10 mouse cellular contexts compared by ENCODE assay signal in genomic region chr7:79316069-79316695, GRCm38 (mm10). TPM values are rescaled to one million over a fixed set of nuclear protein-coding genes. Genes with fewer than 3 reads are reported as not detected.
DNase-seq lines count a peak whose midpoint lies in the region; ATAC-seq lines count a peak whose summit lies in the region.
"Had no signal": no experiment of that assay in that cellular context is flagged by ENCODE, and none has a peak within 500 bp of the region (broad histone marks: within the 10 kb centered on the region; RNA-seq: fewer than 3 reads in every experiment).

No protein-coding gene starts in this region.

- no peak overlapping the region for H3K4me3 ChIP-seq in liver, embryonic 15.5 days (replicated peaks)
- H3K4me3 ChIP-seq in embryonic facial prominence, embryonic 15.5 days (replicated peaks), result no peak overlapping the region
- H3K4me3 ChIP-seq in hindbrain, embryonic 15.5 days, result no peak overlapping the region
- no peak overlapping the region for H3K4me3 ChIP-seq in neural tube, embryonic 14.5 days (ENCODE audit: low read depth, low read length)
- H3K4me3 ChIP-seq: heart, adult 2 months had no signal

- 0 out of 2 replicates have a peak, but pooled peaks cover 2% of the 10 kb centered on the region for H3K36me3 ChIP-seq in liver, embryonic 15.5 days (replicated peaks)
- no peaks in the 10 kb centered on the region for H3K36me3 ChIP-seq in embryonic facial prominence, embryonic 15.5 days
- no peaks in the 10 kb centered on the region for H3K36me3 ChIP-seq in hindbrain, embryonic 15.5 days
- H3K36me3 ChIP-seq in neural tube, embryonic 14.5 days (ENCODE audit: control insufficient read depth, insufficient read depth, low read length), result no peaks in the 10 kb centered on the region

- peaks cover 70% of the 10 kb centered on the region for H3K4me1 ChIP-seq in liver, embryonic 15.5 days (replicated peaks)
- H3K4me1 ChIP-seq in embryonic facial prominence, embryonic 15.5 days, result peaks cover 72% of the 10 kb centered on the region
- peaks cover 63% of the 10 kb centered on the region for H3K4me1 ChIP-seq in hindbrain, embryonic 15.5 days (replicated peaks)
- peaks cover 45% of the 10 kb centered on the region for H3K4me1 ChIP-seq in neural tube, embryonic 14.5 days (ENCODE audit: control insufficient read depth, insufficient read depth, low read length)

- H3K4me2 ChIP-seq in liver, embryonic 15.5 days, result no peak overlapping the region
- no peak overlapping the region for H3K4me2 ChIP-seq in embryonic facial prominence, embryonic 15.5 days (replicated peaks)
- no peak overlapping the region for H3K4me2 ChIP-seq in hindbrain, embryonic 15.5 days
- no peak overlapping the region for H3K4me2 ChIP-seq in neural tube, embryonic 14.5 days (ENCODE audit: low read depth, low read length)

- WGBS in liver, embryonic 15.5 days (ENCODE audit: insufficient replicate concordance), result 60% methylated on average over 10 of the region's 10 CpGs
- WGBS in embryonic facial prominence, embryonic 15.5 days, result 31% methylated on average over 10 of the region's 10 CpGs
- WGBS in hindbrain, embryonic 15.5 days, result 26% methylated on average over 10 of the region's 10 CpGs
- 18% methylated on average over 10 of the region's 10 CpGs for WGBS in neural tube, embryonic 14.5 days

- H3K27ac ChIP-seq in liver, embryonic 15.5 days (replicated peaks), result 0 out of 2 replicates have a peak overlapping the region, but pooled peaks have one; percentile 24
- H3K27ac ChIP-seq in embryonic facial prominence, embryonic 15.5 days (replicated peaks), result peak overlapping the region; percentile 93
- peak overlapping the region; percentile 65 for H3K27ac ChIP-seq in hindbrain, embryonic 15.5 days (replicated peaks)
- H3K27ac ChIP-seq in neural tube, embryonic 14.5 days (ENCODE audit: low read depth, low read length), result 0 out of 2 replicates have a peak overlapping the region, but pooled peaks have one; percentile 39
- H3K27ac ChIP-seq: heart, adult 2 months had no signal

- DNase-seq in liver, result no peak
- DNase-seq in layer of hippocampus, adult 9-10 months (ENCODE audit: low spot score), result no peak
- DNase-seq in right cerebral cortex, adult 18-20 months, result no peak
- DNase-seq: heart, adult 2 months; kidney, adult 2 months; thymus, postnatal 25 days had no signal

- no peak overlapping the region for H3K9ac ChIP-seq in liver, embryonic 15.5 days
- H3K9ac ChIP-seq in embryonic facial prominence, embryonic 15.5 days, result no peak overlapping the region
- H3K9ac ChIP-seq in hindbrain, embryonic 15.5 days, result no peak overlapping the region
- H3K9ac ChIP-seq in neural tube, embryonic 14.5 days (replicated peaks; ENCODE audit: low read depth, low read length), result no peak overlapping the region

- ATAC-seq in liver, embryonic 15.5 days (ENCODE audit: insufficient read depth), result no peak
- no peak for ATAC-seq in embryonic facial prominence, embryonic 15.5 days (ENCODE audit: insufficient number of reproducible peaks, low FRiP score, low TSS enrichment, low read depth)
- no peak for ATAC-seq in hindbrain, embryonic 15.5 days (ENCODE audit: low FRiP score, low read depth)
- ATAC-seq in neural tube, embryonic 14.5 days (ENCODE audit: low read depth), result no peak

- no peaks in the 10 kb centered on the region for H3K27me3 ChIP-seq in liver, embryonic 15.5 days
- H3K27me3 ChIP-seq in embryonic facial prominence, embryonic 15.5 days, result no peaks in the 10 kb centered on the region
- no peaks in the 10 kb centered on the region for H3K27me3 ChIP-seq in hindbrain, embryonic 15.5 days
- H3K27me3 ChIP-seq in neural tube, embryonic 14.5 days (ENCODE audit: control insufficient read depth, insufficient read depth, low read length), result no peaks in the 10 kb centered on the region

- no peaks in the 10 kb centered on the region for H3K9me3 ChIP-seq in liver, embryonic 15.5 days (replicated peaks)
- H3K9me3 ChIP-seq in embryonic facial prominence, embryonic 15.5 days (replicated peaks), result no peaks in the 10 kb centered on the region
- H3K9me3 ChIP-seq in hindbrain, embryonic 15.5 days, result no peaks in the 10 kb centered on the region
- no peaks in the 10 kb centered on the region for H3K9me3 ChIP-seq in neural tube, embryonic 14.5 days (ENCODE audit: control insufficient read depth, low read length)

RNA-seq across cellular contexts. Expression of gene Abhd2, which starts 43.2 kb away (rescaled TPM):
- 11.4 TPM in 2 replicates for polyA plus RNA-seq in liver, embryonic 15.5 days (2015; fragmentation: Nextera tagmentation; extraction: Ambion mirVana)
- polyA plus RNA-seq in embryonic facial prominence, embryonic 15.5 days (2015; fragmentation: Nextera tagmentation; extraction: Ambion mirVana), result 12.8 and 13.6 TPM in 2 replicates
- 18.9 and 19.8 TPM in 2 replicates for polyA plus RNA-seq in hindbrain, embryonic 15.5 days (2015; fragmentation: Nextera tagmentation; extraction: Ambion mirVana)
- 20.3 and 22.8 TPM in 2 replicates for polyA plus RNA-seq in neural tube, embryonic 14.5 days (2014; fragmentation: Nextera tagmentation; extraction: Ambion mirVana)

Comparison
In these comparisons a context has a peak if more than half of its experiments do, and no peak if none do; other contexts are left out.
1. H3K27ac ChIP-seq: peak in every context shown above with its lines; median percentile 93 in embryonic facial prominence, embryonic 15.5 days; 65 in hindbrain, embryonic 15.5 days; 39 in neural tube, embryonic 14.5 days; 24 in liver, embryonic 15.5 days.